Mouse (Mus musculus): ENCODE measurements around the gene Endou. TPM values are rescaled to one million over a fixed set of nuclear protein-coding genes. Genes with fewer than 3 reads are reported as not detected.

Gene Endou
- under 1 TPM; 0.36 to 0.91 TPM for total RNA-seq (2021)
- long read RNA-seq, experiment 1, result 0 reads
- long read RNA-seq, experiment 2, result 0 reads

DNA sequence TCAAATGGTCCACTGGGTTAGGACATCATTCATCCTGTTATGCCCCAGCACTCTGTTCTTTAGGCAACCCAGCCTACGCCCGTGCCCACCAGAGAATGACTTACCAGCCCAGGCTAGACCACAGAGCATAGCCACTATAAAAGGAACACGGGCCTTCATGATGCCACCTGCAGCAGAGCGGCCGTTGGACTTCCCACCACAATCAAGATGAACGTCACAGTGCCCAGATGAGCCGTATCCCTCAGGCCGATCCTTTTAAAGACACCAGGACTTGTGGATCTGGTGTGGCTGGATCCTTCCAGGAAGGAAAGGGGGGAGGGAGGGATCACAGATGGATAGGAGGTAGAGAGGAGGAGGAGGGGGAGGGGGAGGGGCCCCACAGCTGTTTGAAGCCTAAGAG, at the start of gene Endou:
Endou (minus strand) TSS at position 229 of the 400 bp plus-strand sequence.
- no peak for DNase-seq

- DNase-seq, result no peak
Measured at GRCm38 (mm10) chr15:97780611-97781031, 49.5 kb upstream of the Endou start.

GRCm38 (mm10) chr15:97779576-97779975, 48.4 kb upstream of the Endou start:
- no peak for DNase-seq

GRCm38 (mm10) chr15:97778311-97779098, 47.4 kb upstream of the Endou start, which contains the start of gene Slc48a1:
Slc48a1 (plus strand) TSS chr15:97778520.
- DNase-seq, result no peak

- no peak for DNase-seq
Measured at GRCm38 (mm10) chr15:97776919-97777318, 45.8 kb upstream of the Endou start.

GRCm38 (mm10) chr15:97776514-97776913, 45.4 kb upstream of the Endou start:
- peak; percentile 55 for DNase-seq

GRCm38 (mm10) chr15:97773961-97774370, 42.8 kb upstream of the Endou start:
- no peak for DNase-seq

GRCm38 (mm10) chr15:97773108-97773507, 42.0 kb upstream of the Endou start:
- DNase-seq, result peak; percentile 72

DNA sequence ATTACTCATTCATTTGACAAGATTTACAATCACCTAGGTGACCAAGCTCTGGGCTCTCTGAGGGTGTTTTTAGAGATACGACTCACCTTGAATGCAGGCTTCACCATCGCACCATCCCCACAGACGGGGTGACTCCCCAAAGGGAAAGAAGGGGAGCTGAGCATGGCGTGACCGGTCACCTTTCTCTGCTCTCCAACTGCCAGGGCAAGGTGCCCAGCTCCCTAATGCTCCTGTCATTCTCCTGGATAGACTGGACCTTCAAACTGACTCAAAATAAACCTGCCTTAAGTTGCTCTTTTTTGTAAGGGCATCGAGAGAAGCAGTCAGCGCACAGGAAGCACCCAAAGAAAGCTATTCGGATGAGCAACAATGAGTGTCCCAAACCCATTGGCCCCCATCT, 39.1 kb upstream of the Endou start:
- no peak for DNase-seq

DNA sequence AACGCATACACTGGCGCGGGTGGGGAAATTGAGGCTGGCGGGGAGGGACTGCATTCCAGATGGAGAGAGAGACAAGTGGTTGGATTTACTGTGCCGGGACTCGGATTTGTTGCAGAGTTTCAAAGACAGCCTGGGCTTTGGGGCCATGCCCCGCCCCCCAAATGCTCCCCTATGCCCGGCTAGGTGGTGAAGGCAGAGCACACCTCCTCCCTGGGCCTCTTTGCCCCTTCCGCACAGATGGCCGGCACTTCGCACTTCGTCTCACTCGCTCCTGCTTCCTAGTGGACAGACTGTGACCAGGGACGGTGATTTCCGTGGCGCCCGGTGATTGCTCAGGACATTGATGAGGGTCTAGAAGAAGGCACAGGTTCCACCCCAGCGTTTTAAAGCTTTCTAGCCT, 37.1 kb upstream of the Endou start:
- DNase-seq, result peak; percentile 20

DNA sequence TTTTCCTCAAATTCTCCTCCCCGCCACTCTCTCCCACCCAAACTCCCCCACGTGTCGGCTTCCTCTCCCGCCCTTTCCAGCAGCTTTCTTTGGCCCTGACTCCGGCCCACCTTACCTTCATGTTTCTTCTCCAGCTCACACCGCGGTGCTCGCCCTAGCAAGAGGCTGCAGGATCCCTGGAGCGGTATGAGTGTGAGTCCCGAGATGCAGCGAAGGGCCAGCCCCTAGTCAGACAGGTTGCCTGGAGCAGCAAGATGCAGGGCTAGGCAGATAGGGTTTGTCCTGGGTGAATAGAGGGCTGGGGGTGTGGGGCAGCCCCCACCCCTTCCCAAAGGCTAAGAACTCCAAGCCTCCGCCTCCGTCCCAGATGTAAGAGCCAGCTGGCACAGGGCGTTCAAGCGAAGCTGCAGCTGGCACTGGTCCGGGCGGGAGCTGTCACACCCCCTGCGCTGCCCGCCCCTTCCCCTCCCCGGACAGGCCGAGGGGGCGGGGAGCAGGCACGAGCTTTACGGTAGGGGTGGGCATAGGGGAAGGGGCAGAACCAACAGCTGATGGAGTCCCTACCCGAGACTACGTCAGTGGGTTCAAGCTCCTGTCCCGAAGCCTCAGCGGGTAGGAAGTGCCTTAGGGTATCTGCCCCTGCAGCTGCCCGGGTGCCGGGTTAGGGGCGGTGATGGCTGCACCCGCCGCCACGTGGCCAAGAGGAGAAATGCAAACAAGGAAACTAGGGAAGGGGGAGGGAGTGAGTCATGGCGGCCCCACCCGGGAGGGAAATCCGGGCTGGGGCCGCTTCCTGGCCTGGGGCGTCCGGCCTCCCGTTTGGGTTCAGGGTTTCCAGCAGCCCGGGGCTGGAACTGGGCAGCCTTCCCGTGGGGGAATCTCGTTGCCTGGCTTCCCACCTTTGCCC, 36.4 kb upstream of the Endou start, which contains the start of gene Rapgef3:
Rapgef3 (minus strand) TSS at position 693 of the 907 bp plus-strand sequence.
- peak; percentile 88 for DNase-seq

GRCm38 (mm10) chr15:97766594-97767279, 35.6 kb upstream of the Endou start:
- DNase-seq, result peak; percentile 43

DNA sequence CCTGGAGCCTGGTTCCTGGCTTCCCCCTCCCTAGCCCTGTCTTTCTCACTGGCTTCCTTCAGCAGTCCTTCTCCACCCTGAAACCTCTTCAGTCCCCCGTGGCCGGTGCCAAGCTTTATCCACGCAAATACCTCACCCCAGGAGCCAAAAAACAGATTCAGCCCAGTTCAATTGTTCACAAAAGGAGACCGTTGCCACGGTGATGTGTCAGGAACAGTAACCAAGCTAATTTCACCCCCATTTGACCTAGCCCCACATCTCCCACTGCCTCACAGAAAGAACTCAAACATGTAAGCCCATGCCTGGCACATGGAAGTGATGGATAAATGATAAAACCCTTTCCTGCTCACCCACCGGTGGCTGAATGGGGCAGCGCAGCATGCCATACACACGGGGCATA, 35.1 kb upstream of the Endou start:
- DNase-seq, result peak; percentile 22

GRCm38 (mm10) chr15:97765090-97765794, 34.1 kb upstream of the Endou start:
- DNase-seq, result peak; percentile 29

DNA sequence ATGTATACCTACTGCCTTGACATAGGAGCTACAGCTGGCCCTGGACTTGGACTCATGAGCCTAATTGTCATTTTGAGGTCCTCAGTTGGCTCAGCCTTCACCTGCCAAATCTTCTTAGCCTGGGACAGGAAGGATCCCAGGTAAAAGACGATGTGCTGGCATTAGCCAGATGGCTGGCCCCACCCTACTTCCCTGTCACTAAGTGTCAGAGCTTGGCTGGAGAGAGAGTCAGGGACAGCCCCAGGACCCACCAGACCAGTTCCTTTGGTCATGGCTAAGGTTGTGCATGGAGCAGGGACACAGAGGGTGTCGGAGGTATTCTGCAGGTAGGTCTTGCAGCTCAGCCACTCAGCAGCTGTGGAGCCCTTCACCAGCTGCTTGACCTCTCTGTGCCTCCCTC, 33.4 kb upstream of the Endou start:
- DNase-seq, result no peak

- peak; percentile 26 for DNase-seq
Measured at GRCm38 (mm10) chr15:97763256-97764049, 32.3 kb upstream of the Endou start.

DNA sequence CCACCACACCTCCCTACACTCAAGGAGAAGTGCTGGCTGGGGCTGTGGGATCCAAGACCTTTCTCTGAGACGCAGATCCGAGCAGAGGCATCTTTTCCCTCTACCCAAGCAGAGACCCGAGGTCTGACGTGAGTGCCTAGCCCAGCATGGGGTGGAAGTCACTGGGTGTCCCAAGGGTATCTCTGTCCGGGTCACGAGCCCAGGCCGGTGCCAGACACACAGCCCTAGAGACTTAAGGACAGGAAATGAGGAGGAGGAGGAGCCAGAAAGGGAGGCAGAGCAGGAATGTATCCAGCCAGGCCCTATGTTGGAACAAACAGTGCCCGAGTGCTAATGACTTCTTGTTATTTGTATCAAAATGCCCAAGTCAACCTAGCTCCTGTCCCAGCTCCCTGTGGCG, 31.6 kb upstream of the Endou start:
- peak; percentile 55 for DNase-seq

- no peak for DNase-seq
Measured at GRCm38 (mm10) chr15:97761438-97761837, 30.3 kb upstream of the Endou start.

DNA sequence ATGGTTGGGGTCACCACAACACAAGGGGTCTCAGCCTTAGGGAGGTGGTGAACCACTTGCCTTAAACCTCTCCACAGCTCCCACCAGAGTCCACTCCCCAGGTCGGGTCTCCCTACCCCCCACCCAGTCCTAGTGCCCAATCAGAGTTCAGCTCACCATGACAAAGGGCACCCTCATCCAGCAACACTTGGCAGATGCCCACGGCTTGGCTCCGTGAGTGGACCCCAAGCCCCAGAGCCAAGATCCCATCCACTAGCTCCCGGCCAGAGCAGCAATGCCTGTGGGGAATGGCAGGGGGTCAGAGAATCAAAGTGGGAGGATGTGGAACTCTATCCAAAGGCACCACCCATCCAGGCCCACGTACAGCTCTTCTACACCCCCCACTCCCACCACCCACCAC, 29.8 kb upstream of the Endou start:
- DNase-seq, result no peak

DNA sequence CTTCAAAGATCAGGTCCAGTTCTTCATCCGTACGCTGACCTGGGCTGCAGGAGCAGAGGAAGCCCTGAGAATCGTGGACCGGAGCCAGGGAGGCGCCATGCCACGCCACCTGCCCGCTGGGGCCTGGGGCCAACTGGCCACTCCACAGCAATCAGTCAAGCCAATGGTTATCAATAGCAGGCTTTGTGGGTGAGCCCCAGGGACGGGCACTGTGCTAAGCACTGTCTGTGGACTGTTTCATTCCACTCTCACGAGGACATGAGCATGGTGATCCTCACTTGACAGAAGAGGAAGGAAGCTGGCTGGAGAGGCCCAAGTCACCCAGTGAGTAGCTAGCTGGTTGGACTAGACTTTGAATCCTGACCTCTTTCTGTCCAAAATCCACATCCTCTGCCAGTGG, 28.9 kb upstream of the Endou start:
- no peak for DNase-seq

- DNase-seq, result no peak
Measured at GRCm38 (mm10) chr15:97755361-97755760, 24.2 kb upstream of the Endou start.

Data from gastrocnemius, postnatal 25 days (tissue).